13 mouse cellular contexts compared by ENCODE assay signal in genomic region chr4:95666896-95667295, GRCm38 (mm10).
"Had no signal": no experiment of that assay in that cellular context is flagged by ENCODE, and none has a peak within 500 bp of the region (broad histone marks: within the 10 kb centered on the region; RNA-seq: fewer than 3 reads in every experiment).

No protein-coding gene starts in this region.

- H3K4me3 ChIP-seq: intestine, embryonic 15.5 days; limb, embryonic 15.5 days; liver, embryonic 12.5 days; megakaryocyte, embryonic 14.5 days; midbrain, embryonic 15.5 days; neural tube, embryonic 12.5 days; stomach, embryonic 15.5 days had no signal

- DNase-seq: kidney, adult 18-20 months; kidney, postnatal 10 days; lung, embryonic 14.5 days; lung, postnatal 10 days; lung, postnatal 4 days; thymus, postnatal 36 days had no signal

- H3K36me3 ChIP-seq: intestine, embryonic 15.5 days; limb, embryonic 15.5 days; liver, embryonic 12.5 days; midbrain, embryonic 15.5 days; neural tube, embryonic 12.5 days; stomach, embryonic 15.5 days had no signal

- H3K27ac ChIP-seq: intestine, embryonic 15.5 days; limb, embryonic 15.5 days; liver, embryonic 12.5 days; midbrain, embryonic 15.5 days; neural tube, embryonic 12.5 days; stomach, embryonic 15.5 days had no signal
